Mouse (Mus musculus) myocyte (in vitro differentiated cells): ENCODE results near the gene Lrrc32. TPM values are rescaled to one million over a fixed set of nuclear protein-coding genes. Genes with fewer than 3 reads are reported as not detected.

Experiments
- H3K27me3 ChIP-seq: one replicate; pipeline ENCODE4 v1.6.1; 2011; ENCODE audit not compliant: control insufficient read depth, insufficient read depth, insufficient read length
- H3K36me3 ChIP-seq: one replicate; pipeline ENCODE4 v1.6.1; 2011; ENCODE audit not compliant: control insufficient read depth, insufficient read depth
- H3K4me2 ChIP-seq: one replicate; pipeline ENCODE4 v1.6.1; 2011; ENCODE audit warnings: low read depth, control low read depth
- H3K4me3 ChIP-seq: one replicate; pipeline ENCODE4 v1.5.1; 2011; ENCODE audit warnings: mild to moderate bottlenecking, control low read depth, moderate library complexity
- H3K79me2 ChIP-seq: one replicate; pipeline ENCODE4 v1.6.1; 2011; ENCODE audit not compliant: control insufficient read depth, insufficient read depth
- H3ac ChIP-seq: one replicate; pipeline ENCODE4 v1.6.1; 2011; ENCODE audit not compliant: control insufficient read depth, insufficient read length
- CEBPB ChIP-seq: IDR thresholded peaks from 2 replicates; pipeline ENCODE4 v1.6.1; 2011; ENCODE audit warnings: mild to moderate bottlenecking, moderate library complexity; ENCODE audit not compliant: poor library complexity, insufficient read depth, severe bottlenecking
- E2F4 ChIP-seq: IDR thresholded peaks from one replicate; pipeline ENCODE4 v1.6.1; 2011; ENCODE audit warnings: mild to moderate bottlenecking, control low read depth, moderate library complexity; ENCODE audit not compliant: insufficient read depth
- MAX ChIP-seq: IDR thresholded peaks from one replicate; pipeline ENCODE4 v1.6.1; 2011; ENCODE audit warnings: low read depth, mild to moderate bottlenecking, control low read depth
- MYOD1 ChIP-seq, 3 experiments: IDR thresholded peaks; one replicate each; pipeline ENCODE4 v1.6.1; 2011; ENCODE audit warnings: control low read depth in 2 of 3, low read depth in 2 of 3, mild to moderate bottlenecking in 2 of 3, moderate library complexity in 1 of 3; ENCODE audit not compliant: insufficient read length in 2 of 3, control insufficient read depth in 1 of 3
- MYOG ChIP-seq, 3 experiments: IDR thresholded peaks; one replicate each; pipeline ENCODE4 v1.6.1; 2011; ENCODE audit warnings: control low read depth in 2 of 3, low read depth in 2 of 3, mild to moderate bottlenecking in 2 of 3; ENCODE audit not compliant: insufficient read length in 2 of 3, control insufficient read depth in 1 of 3, insufficient read depth in 1 of 3
- POLR2A ChIP-seq: IDR thresholded peaks from one replicate; pipeline ENCODE4 v1.6.1; 2011; ENCODE audit warnings: low read depth, mild to moderate bottlenecking, control low read depth, moderate library complexity; ENCODE audit not compliant: insufficient read length
- POLR2AphosphoS2 ChIP-seq: IDR thresholded peaks from one replicate; pipeline ENCODE4 v1.6.1; 2011; ENCODE audit warnings: low read depth, control low read depth; ENCODE audit not compliant: insufficient read length
- REST ChIP-seq: IDR thresholded peaks from one replicate; pipeline ENCODE4 v1.6.1; 2011; ENCODE audit warnings: mild to moderate bottlenecking, control low read depth, moderate library complexity; ENCODE audit not compliant: insufficient read depth, insufficient read length
- SRF ChIP-seq: IDR thresholded peaks from one replicate; pipeline ENCODE4 v1.6.1; 2011; ENCODE audit warnings: low read depth; ENCODE audit not compliant: control insufficient read depth, insufficient read length
- TCF12 ChIP-seq: IDR thresholded peaks from one replicate; pipeline ENCODE4 v1.6.1; 2011; ENCODE audit warnings: mild to moderate bottlenecking, control low read depth; ENCODE audit not compliant: poor library complexity, insufficient read depth, severe bottlenecking
- TCF3 ChIP-seq: IDR thresholded peaks from one replicate; pipeline ENCODE4 v1.6.1; 2011; ENCODE audit warnings: low read depth, control low read depth; ENCODE audit not compliant: insufficient read length
- USF1 ChIP-seq: IDR thresholded peaks from one replicate; pipeline ENCODE4 v1.6.1; 2011; ENCODE audit warnings: low read depth, mild to moderate bottlenecking, control low read depth, moderate library complexity
- polyA plus RNA-seq: library from polyadenylated mRNA; unstranded; fragments of >200 nt; fragmentation: generic; extraction: Trizol; gene quantifications from one replicate; pipeline ENCODE4 v1.2.1, GENCODE M21; 2012; ENCODE audit warnings: missing spikeins

The Lrrc32 gene
- polyA plus RNA-seq: 0.22 TPM

DNA sequence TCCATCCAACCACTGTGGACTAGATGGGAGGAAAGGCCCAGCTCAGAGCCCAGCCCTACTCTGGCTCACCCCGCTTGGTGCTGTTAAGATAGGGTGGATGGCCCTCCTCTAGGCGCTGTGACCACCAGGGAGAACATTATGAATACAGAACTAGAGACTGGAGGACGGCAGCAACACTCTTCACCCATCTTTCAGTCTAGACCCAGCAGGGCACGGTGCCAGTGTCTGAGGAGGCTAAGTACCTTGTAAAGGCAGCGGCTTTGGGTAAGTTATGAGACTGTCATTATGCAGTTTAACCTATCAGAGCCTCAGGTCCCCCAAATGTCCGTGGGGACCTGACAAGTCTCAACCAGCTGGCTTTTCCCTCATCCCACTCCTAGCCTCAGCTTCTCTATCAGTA, at the start of gene Lrrc32:
TSS of gene Lrrc32 (plus strand) at position 153 of the 400 bp plus-strand sequence.
- Histone ChIP-seq H3K79me2 (no peaks in the 10 kb centered on the region), H3K4me2 (peak within 1 kb of the TSS; percentile 42), H3K27me3 (no peaks in the 10 kb centered on the region), H3K36me3 (no peaks in the 10 kb centered on the region), H3ac (no peak within 1 kb of the TSS), H3K4me3 (no peak within 1 kb of the TSS)
- no peak for TF ChIP-seq TCF12
- TF ChIP-seq TCF3: no peak
- TF ChIP-seq SRF: no peak

DNA sequence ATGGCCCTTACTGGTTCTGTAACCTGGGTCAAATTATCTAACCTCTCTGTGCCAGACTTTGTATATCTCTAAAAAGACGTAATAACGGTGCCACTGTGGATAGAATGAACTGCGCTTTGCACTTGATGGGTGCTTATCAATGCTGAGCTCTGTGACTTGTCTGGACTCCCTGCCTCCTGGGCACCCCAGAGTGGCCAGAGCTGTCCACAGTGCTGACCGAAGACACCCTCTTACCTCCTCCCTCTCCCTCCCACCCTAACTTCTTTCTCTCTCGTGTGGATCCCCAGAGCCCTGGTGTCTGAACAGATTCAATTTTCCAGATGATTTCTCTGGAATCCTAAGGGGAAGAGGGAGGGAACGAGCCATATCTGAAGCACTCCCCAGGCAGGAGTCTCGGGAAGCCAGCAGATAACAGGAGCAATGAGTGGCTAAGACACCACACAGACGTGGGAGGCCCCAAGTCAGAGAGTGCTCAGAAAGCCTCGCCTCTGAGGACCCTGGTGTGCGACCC, 49.1 kb upstream of the Lrrc32 start, which contains the start of gene Gucy2d:
TSS of gene Gucy2d (plus strand) at position 461 of the 511 bp plus-strand sequence.
- Histone ChIP-seq H3K4me3 (no peak within 1 kb of the TSS), H3ac (no peak within 1 kb of the TSS), H3K79me2 (no peaks in the 10 kb centered on the region), H3K27me3 (no peaks in the 10 kb centered on the region), H3K36me3 (no peaks in the 10 kb centered on the region), H3K4me2 (no peak within 1 kb of the TSS)
- TF ChIP-seq REST (peak; percentile 85), E2F4 (no peak)

DNA sequence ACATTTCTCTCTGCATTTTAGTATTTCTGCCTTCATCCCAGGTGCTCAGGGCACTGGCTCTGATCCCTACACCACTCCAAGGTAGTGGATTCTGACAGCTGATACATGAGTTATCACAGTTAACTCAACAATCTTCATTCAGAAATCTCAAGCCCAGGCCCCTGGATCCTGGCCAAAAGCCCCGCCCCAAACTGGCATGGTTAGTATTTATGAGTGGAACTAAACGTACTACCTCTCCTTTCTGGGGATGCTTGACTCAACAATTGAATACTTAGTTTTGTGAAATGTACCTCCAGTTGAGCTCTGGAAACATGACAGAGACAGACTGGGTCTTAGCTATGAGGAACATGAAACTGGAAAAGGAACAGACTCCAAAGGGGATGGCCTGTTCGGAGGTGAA, 42.2 kb upstream of the Lrrc32 start:
- Histone ChIP-seq H3K27me3 (peaks cover 9% of the 10 kb centered on the region), H3K79me2 (no peaks in the 10 kb centered on the region), H3K36me3 (no peaks in the 10 kb centered on the region), H3K4me2 (no peak overlapping the region), H3K4me3 (no peak overlapping the region), H3ac (no peak overlapping the region)
- no peak for TF ChIP-seq MYOG (IDR thresholded peaks at IDR 0.05; ENCODE audit: control insufficient read depth in 1 of 3, insufficient read depth in 1 of 3, insufficient read length in 2 of 3, low read depth in 2 of 3)
- no peak for TF ChIP-seq TCF3
- no peak for TF ChIP-seq TCF12
- TF ChIP-seq MYOD1 (IDR thresholded peaks at IDR 0.05; ENCODE audit: control insufficient read depth in 1 of 3, insufficient read length in 2 of 3, low read depth in 2 of 3): no peak
- no peak for TF ChIP-seq CEBPB
- TF ChIP-seq E2F4: no peak
- no peak for TF ChIP-seq MAX
- no peak for TF ChIP-seq REST
- no peak for TF ChIP-seq POLR2AphosphoS2
- TF ChIP-seq POLR2A: no peak
- no peak for TF ChIP-seq SRF
- no peak for TF ChIP-seq USF1

DNA sequence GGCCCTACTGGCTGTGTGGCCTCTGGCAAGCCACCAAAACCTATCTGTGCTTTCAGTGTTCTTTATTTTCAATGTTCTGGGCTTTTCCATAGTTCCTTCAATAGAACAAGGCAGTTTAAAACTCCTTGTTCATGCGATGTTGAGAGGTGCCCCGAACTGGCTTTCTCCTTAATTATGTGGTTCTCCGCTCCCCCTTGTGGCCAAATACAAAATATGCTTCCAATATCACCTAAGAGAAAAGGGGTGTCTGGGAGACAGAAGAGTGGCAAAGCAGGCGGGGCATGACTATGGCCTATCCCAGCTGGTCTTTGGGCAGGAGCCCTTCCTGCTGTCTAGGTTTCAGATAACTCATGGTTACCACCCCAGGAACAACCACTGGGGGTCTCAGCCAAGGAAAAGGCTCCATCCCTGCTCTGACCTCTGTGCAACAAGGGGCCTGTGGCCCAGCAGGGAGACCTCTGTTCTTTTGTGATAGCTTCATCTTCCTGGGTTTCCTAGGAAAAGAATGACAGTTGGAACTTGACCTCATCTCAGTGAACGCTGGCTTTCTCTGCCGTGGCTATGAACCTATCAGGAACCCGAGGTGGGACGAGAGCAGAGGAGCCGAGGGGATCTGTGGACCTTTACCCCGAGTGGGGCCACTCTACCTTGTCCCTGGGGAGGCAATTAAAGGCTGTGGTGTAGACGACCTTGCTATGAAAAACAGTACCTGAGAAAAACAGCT, 41.3 kb upstream of the Lrrc32 start:
- Histone ChIP-seq H3ac (no peak overlapping the region), H3K27me3 (peaks cover 15% of the 10 kb centered on the region), H3K4me2 (no peak overlapping the region), H3K4me3 (no peak overlapping the region), H3K36me3 (no peaks in the 10 kb centered on the region), H3K79me2 (no peaks in the 10 kb centered on the region)
- TF ChIP-seq USF1 (no peak), REST (no peak), TCF12 (no peak), TCF3 (no peak), POLR2AphosphoS2 (no peak), MYOD1 (IDR thresholded peaks at IDR 0.05; ENCODE audit: control insufficient read depth in 1 of 3, insufficient read length in 2 of 3, low read depth in 2 of 3) (no peak), E2F4 (no peak), CEBPB (no peak), MYOG (IDR thresholded peaks at IDR 0.05; ENCODE audit: control insufficient read depth in 1 of 3, insufficient read depth in 1 of 3, insufficient read length in 2 of 3, low read depth in 2 of 3) (no peak)

DNA sequence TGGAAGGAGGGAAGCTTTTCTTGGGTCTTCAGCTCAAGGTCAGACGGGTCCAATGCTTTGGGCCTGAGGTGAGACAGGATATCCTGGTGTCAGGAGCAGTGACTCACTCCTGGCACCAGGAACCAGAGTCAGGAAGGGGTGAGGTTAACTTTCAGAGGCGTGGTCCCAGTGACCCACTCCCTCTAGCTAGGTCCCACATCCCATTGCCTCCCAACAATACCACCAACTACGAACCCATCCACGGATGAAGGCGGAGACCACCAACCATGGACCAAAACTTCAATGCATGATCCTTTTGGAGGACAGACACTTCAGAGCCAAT, 40.8 kb upstream of the Lrrc32 start:
- Histone ChIP-seq H3K4me3 (no peak overlapping the region), H3K4me2 (no peak overlapping the region), H3K27me3 (peaks cover 20% of the 10 kb centered on the region), H3K79me2 (no peaks in the 10 kb centered on the region), H3K36me3 (no peaks in the 10 kb centered on the region), H3ac (no peak overlapping the region)
- no peak for TF ChIP-seq MAX
- no peak for TF ChIP-seq POLR2A
- no peak for TF ChIP-seq SRF
- TF ChIP-seq MYOG (IDR thresholded peaks at IDR 0.05; ENCODE audit: control insufficient read depth in 1 of 3, insufficient read depth in 1 of 3, insufficient read length in 2 of 3, low read depth in 2 of 3): no peak
- TF ChIP-seq USF1: no peak
- no peak for TF ChIP-seq E2F4
- TF ChIP-seq TCF12: no peak
- TF ChIP-seq POLR2AphosphoS2: no peak
- TF ChIP-seq MYOD1 (IDR thresholded peaks at IDR 0.05; ENCODE audit: control insufficient read depth in 1 of 3, insufficient read length in 2 of 3, low read depth in 2 of 3): no peak
- no peak for TF ChIP-seq TCF3
- TF ChIP-seq CEBPB: no peak
- TF ChIP-seq REST: no peak
